Mouse (Mus musculus) erythroblast, adult 5-6 weeks (primary cell): ENCODE measurements around the gene 9330161L09Rik. TPM values are rescaled to one million over a fixed set of nuclear protein-coding genes. Genes with fewer than 3 reads are reported as not detected.

Experiments
- total RNA-seq, 2 experiments: library from RNA; stranded (forward) in 1 of 2; stranded (reverse) in 1 of 2; fragments of 150-400 nt in 1 of 2; fragments of 200-764, 138-1000 nt in 1 of 2; gene quantifications; 2 replicates each; pipeline versions ENCODE4 v1.2.3 to v1.2.4; 2015 to 2017; ENCODE audit warnings: low replicate concordance in 2 of 2

9330161L09Rik gene
- total RNA-seq, 2 experiments from 2014 or later = not detected

Other genes with a start within 250 kb of the 9330161L09Rik start
- gene Prima1, start 165.7 kb downstream of the 9330161L09Rik start, total RNA-seq (2015; ENCODE audit: low replicate concordance) = not detected in 2 replicates
- not detected in 2 replicates for gene Prima1, start 165.7 kb downstream of the 9330161L09Rik start, total RNA-seq (2017; ENCODE audit: low replicate concordance)
- not detected in 2 replicates for gene Fam181a, start 96.8 kb downstream of the 9330161L09Rik start, total RNA-seq (2015; ENCODE audit: low replicate concordance)
- gene Fam181a, start 96.8 kb downstream of the 9330161L09Rik start, total RNA-seq (2017; ENCODE audit: low replicate concordance) = not detected in 2 replicates
- gene Asb2, start 51.8 kb downstream of the 9330161L09Rik start, total RNA-seq (2015; ENCODE audit: low replicate concordance) = 0.63 TPM in 1 of 2 replicates, not detected in the other
- 0.09 and 0.28 TPM in 2 replicates for gene Asb2, start 51.8 kb downstream of the 9330161L09Rik start, total RNA-seq (2017; ENCODE audit: low replicate concordance)
- gene Otub2, start 19.1 kb downstream of the 9330161L09Rik start, total RNA-seq (2015; ENCODE audit: low replicate concordance) = 46.6 and 48.4 TPM in 2 replicates
- 67.2 and 67.9 TPM in 2 replicates for gene Otub2, start 19.1 kb downstream of the 9330161L09Rik start, total RNA-seq (2017; ENCODE audit: low replicate concordance)
- gene Ddx24, start 18.0 kb upstream of the 9330161L09Rik start, total RNA-seq (2015; ENCODE audit: low replicate concordance) = 21.5 and 31.8 TPM in 2 replicates
- gene Ddx24, start 18.0 kb upstream of the 9330161L09Rik start, total RNA-seq (2017; ENCODE audit: low replicate concordance) = 46.3 and 55.2 TPM in 2 replicates
- gene Ifi27, start 26.4 kb upstream of the 9330161L09Rik start, total RNA-seq (2015; ENCODE audit: low replicate concordance) = 125 and 138 TPM in 2 replicates
- 117 and 145 TPM in 2 replicates for gene Ifi27, start 26.4 kb upstream of the 9330161L09Rik start, total RNA-seq (2017; ENCODE audit: low replicate concordance)
- gene Ifi27l2a, start 35.9 kb upstream of the 9330161L09Rik start, total RNA-seq (2015; ENCODE audit: low replicate concordance) = 7.5 and 30.9 TPM in 2 replicates
- 3.2 and 26.5 TPM in 2 replicates for gene Ifi27l2a, start 35.9 kb upstream of the 9330161L09Rik start, total RNA-seq (2017; ENCODE audit: low replicate concordance)
- gene Ifi27l2b, start 49.4 kb upstream of the 9330161L09Rik start, total RNA-seq (2015; ENCODE audit: low replicate concordance) = not detected in 2 replicates
- not detected in 2 replicates for gene Ifi27l2b, start 49.4 kb upstream of the 9330161L09Rik start, total RNA-seq (2017; ENCODE audit: low replicate concordance)
- not detected in 2 replicates for gene Ppp4r4, start 124.5 kb upstream of the 9330161L09Rik start, total RNA-seq (2015; ENCODE audit: low replicate concordance)
- 0.42 TPM in 1 of 2 replicates, not detected in the other for gene Ppp4r4, start 124.5 kb upstream of the 9330161L09Rik start, total RNA-seq (2017; ENCODE audit: low replicate concordance)
- not detected in 2 replicates for gene Serpina10, start 223.6 kb upstream of the 9330161L09Rik start, total RNA-seq (2015; ENCODE audit: low replicate concordance)
- gene Serpina10, start 223.6 kb upstream of the 9330161L09Rik start, total RNA-seq (2017; ENCODE audit: low replicate concordance) = not detected in 2 replicates
- gene Serpina6, start 249.4 kb upstream of the 9330161L09Rik start, total RNA-seq (2015; ENCODE audit: low replicate concordance) = not detected in 2 replicates
- gene Serpina6, start 249.4 kb upstream of the 9330161L09Rik start, total RNA-seq (2017; ENCODE audit: low replicate concordance) = not detected in 2 replicates